Mouse (Mus musculus) adrenal gland, adult 8-10 months (tissue): ENCODE measurements around the gene Gm35549. TPM values are rescaled to one million over a fixed set of nuclear protein-coding genes. Genes with fewer than 3 reads are reported as not detected.

Experiments
- DNase-seq: peaks from one replicate; pipeline ENCODE4 v3.0.0; 2022
- total RNA-seq, 4 experiments: library from RNA; stranded (reverse); gene quantifications; 2 replicates each; pipeline ENCODE4 v1.2.4; 2022

The Gm35549 gene
- total RNA-seq, 4 experiments from 2014 or later: not detected

DNA sequence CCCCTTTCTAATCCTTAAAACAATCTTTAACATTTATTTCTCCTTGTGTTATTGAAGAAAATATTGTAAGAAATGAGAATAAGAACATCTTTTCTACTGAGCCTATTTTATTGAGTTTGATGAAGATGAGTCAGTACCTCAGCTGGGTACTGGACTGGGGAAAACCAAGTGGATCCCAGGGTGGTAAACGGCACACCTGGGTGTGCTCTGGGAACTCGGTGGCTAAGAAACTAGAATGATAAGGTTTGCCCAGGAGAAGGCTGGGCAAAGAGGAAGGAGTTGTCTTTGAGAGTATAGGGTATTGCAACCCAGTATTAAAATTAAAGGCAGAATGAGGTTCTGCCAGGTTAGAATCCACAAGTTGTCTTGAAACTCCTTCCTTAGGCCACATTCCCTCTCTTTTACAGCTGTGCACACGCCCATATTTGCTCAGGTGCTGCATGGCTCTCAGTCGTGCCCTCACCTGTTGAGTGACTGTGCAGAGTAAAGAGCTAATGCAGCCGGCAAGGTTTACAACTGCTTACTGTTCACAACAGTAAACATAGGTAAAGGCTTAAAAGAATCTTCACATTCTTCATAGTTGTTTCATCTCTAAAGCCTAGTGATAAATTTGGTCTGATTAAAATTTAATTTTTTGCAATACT lies 20.3 kb downstream of the Gm35549 start:
- no peak for DNase-seq

DNA sequence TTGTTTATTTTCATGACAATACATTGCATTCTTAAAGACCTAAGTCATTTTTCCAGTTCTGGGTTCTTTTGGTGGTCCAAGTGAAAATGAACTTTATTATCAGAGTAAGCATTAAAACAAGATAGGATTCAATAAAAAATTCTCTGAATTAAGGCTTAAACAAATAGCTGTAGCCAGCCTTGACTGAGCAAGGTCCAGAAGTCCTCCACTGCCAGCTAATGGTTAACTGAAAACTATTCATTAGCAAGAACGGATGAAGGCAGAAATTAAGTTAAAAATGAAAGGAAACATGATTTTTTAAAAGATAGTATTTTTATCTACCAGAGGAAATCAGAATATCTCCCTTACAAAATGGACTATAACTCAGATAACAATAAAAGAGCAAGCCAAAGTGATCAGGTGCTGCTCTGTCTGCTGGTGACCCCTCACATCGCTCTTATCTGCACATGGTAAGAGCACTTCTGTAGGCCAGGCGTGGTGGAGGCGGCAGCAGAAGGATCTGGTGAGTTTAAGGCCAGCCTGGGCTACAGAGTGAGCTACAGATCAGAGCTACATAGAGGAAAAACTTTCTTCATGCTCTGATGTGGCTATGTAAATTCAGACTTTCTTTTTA lies 28.5 kb downstream of the Gm35549 start:
- no peak for DNase-seq

DNA sequence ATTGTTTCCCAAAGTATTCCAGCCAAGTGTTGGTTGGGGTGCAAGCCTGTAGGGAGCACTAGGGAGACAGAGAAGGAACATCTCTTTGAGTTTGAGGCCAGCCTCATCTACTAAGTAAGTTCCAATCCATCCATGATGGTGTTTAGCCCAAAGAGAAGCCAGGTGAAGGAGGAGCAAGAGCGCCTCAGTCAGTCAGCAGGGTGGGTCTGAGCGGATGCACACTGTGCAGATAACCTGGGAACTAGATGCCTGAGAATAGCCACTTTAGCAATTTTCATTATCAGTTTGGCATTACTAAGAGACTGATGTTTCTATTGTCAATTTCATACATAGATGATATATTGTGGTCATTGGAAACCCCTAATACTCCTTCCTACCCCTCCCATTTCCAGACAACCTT lies 29.1 kb downstream of the Gm35549 start:
- DNase-seq: no peak

GRCm38 (mm10) chr9:122812386-122812785 lies 31.4 kb downstream of the Gm35549 start:
- no peak for DNase-seq

GRCm38 (mm10) chr9:122810212-122810611 lies 33.6 kb downstream of the Gm35549 start:
- no peak for DNase-seq

DNA sequence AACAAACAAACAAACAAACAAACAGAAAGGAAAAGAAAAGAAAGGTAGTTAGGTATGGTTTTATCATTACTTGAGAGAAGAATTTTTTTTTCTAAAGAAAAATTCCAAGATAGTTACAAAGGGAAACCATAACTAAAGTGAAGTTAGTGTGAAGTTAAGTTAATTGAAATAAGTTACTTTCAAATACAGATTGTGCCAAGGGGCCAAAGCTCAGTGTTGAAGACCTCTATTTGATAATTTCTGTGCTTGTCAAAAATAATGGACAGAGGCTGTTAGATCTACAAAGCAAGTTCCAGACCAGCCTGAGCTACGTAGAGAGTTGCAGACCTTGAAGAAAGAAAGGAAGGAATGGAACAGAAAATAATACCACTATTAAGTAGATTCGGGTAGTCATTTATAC lies 36.6 kb downstream of the Gm35549 start:
- no peak for DNase-seq

DNA sequence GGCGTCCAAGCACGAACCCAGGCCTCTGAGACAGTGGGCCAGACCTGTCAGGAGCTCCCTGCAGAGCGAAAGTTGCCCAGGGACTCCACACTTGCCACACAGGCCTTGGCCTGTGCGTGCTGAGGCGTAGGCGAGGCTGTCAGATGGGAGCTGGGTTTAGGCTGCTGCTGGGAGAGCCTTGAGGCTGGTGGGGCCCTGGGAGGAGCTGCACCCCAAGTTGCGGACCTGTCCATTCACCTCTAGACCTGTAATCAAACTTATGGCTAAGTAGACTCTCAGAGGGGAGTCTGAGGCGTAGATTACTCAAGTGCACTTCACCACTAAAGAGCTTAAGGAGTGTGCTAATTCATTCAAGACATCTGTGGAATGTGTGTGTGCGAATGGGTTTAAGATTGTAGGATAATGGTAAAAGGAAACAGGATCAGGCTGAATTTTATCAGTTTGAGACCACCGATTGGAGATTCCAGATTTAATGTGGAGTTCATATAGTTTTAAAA lies 37.9 kb downstream of the Gm35549 start:
- no peak for DNase-seq

DNA sequence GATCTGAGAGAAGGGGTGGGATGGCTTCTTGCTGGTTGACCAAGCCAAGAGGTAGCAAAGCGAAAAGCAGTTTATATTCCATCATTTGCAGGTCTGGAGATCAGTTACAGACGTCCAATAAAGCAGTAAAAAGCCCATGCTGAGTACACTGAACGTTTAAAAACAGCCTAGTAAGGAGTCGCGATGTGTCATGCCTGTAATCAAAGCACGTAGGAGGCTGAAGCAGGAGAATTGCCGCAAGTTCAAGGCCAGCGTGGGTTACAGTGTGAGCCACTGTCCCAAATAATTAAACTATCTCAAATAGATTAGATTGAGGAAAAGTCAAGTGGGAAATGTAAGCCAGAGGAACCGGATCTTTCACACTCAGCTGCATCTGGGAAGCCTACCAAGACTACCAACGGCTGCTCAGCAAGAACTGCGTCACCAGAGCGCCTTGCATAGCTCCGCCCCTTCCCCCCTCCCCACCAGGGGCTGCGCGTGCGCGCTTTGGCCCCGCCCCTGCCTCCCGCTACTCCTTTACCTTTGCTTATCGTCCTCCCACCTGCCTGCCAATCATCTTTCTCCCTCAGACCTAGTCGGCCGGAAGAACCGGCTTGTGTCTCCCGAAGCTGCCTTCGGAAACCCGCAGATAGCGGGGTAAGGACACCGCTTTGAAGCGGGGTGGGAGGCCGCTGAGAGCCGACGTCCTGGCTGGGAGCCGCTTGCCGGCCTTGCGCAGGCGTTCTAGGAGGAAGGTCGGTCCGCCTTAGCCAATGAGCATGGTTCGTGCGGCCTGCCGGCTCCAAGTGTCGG lies 38.6 kb downstream of the Gm35549 start, which contains the start of gene Tcaim:
Gene Tcaim, plus strand, starts transcription at position 487 of the 792 bp plus-strand sequence.
- peak; percentile 88 for DNase-seq

- no peak for DNase-seq
Observed at GRCm38 (mm10) chr9:122786534-122786933, 57.3 kb downstream of the Gm35549 start.

GRCm38 (mm10) chr9:122785231-122785630 lies 58.6 kb downstream of the Gm35549 start:
- DNase-seq: no peak

Other genes starting within 250 kb of the Gm35549 start
- gene Topaz1, start 96.7 kb downstream of the Gm35549 start, total RNA-seq: under 1 TPM in 2 of 4 experiments, not detected in 2; 0.06 to 0.59 TPM
- 10 to 100 TPM; 22.9 to 25.2 (median 24.8) TPM for gene Tcaim, start 38.5 kb downstream of the Gm35549 start, total RNA-seq
- gene Zfp445, start 22.0 kb upstream of the Gm35549 start, total RNA-seq: 100 to 1,000 TPM; 132 to 160 (median 142) TPM
- gene Zkscan7, start 41.6 kb upstream of the Gm35549 start, total RNA-seq: 10 to 100 TPM in 3 of 4 experiments, 1 to 10 TPM in 1; 8.3 to 12.8 (median 11.1) TPM
- gene Zfp105, start 79.0 kb upstream of the Gm35549 start, total RNA-seq: 1 to 10 TPM; 5.5 to 8.5 (median 7.2) TPM
- gene 1110059G10Rik, start 107.0 kb upstream of the Gm35549 start, total RNA-seq: 10 to 100 TPM; 18.3 to 28.4 (median 23.0) TPM
- 1 to 10 TPM; 1.3 to 2.1 (median 1.7) TPM for gene Kif15, start 107.0 kb upstream of the Gm35549 start, total RNA-seq
- 10 to 100 TPM; 18.1 to 26.2 (median 20.1) TPM for gene Tmem42, start 177.3 kb upstream of the Gm35549 start, total RNA-seq
- gene Tgm4, start 190.7 kb upstream of the Gm35549 start, total RNA-seq: 1 to 10 TPM in 2 of 4 experiments, under 1 TPM in 2; 0.24 to 1.7 (median 0.98) TPM